Mouse (Mus musculus) lung, adult 10 weeks (tissue): ENCODE measurements around the gene Olfr773. TPM values are rescaled to one million over a fixed set of nuclear protein-coding genes. Genes with fewer than 3 reads are reported as not detected.

Source experiments
- polyA plus RNA-seq: library from polyadenylated mRNA; stranded (reverse); fragments of 350-450 nt; fragmentation: Illumina TruSeq; extraction: RNeasy Lipid Tissue Mini Kit (QIAGEN cat#74804); gene quantifications from one replicate; pipeline ENCODE4 v1.2.3, GENCODE M21; 2014; ENCODE audit warnings: low read depth, low replicate concordance; ENCODE audit not compliant: insufficient read depth

Olfr773 gene
- polyA plus RNA-seq = not detected

DNA sequence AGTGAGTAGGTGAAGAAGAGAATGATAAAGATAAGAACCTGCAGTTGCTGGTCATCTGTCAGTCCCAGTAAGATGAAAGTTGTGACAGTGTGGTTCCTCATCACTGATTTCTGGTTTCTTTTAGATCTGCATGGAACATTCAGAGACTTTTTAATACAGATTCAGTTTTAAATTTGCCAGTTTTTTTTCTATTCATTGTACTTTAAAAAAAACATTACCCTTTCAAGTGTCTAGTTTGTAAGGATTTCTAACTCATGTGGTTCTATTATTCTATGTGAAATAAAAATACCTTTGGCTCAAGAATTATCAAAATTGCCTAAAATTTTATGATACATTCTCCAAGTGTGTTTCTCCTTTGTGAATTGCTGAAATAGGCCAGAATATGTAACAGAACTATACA lies at the start of gene Olfr773:
Gene Olfr773, minus strand, starts transcription at position 101 of the 400 bp plus-strand sequence.

GRCm38 (mm10) chr10:129235904-129236303 lies 48.7 kb upstream of the Olfr773 start, which contains the start of gene Olfr774:
TSS of gene Olfr774 (plus strand) at chr10:129236204.

DNA sequence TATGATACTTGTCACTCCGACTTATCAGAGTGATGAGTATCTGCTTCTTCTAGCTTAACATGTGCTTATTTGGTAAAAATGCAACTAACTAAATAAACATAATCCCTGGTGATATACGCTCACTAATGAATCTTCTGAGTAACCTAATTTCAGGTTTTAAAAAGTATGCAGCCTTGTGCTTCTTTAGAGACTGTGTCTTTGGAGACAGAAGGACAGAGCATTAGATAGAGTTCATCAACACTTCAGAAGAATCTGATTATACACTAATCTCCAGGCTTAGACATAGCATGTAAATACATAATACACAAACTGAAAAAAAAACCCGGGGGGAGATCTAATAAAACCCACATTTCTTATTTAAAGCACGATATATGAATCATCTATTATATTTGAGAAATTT lies 9.4 kb downstream of the Olfr773 start, which contains the start of gene Olfr772:
Gene Olfr772, minus strand, starts transcription at position 101 of the 400 bp plus-strand sequence.

DNA sequence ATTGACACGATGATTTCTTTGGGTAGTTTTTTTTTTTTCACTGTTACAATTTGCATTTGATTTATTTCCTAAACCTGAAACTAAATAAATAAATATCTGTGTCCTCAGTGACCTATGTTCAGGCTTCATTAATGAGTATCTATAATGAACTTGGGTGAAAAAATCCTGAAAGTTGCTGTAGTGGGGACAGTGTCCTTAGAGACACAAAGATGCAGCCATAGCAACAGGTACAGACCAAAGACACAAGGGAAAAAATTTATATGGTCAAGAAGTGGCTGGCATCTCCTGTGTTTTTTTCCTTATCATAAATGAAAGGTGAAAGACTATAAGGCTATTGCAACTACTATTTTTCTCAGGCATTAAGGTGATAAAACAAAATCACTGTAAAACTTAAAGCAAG lies 22.6 kb downstream of the Olfr773 start, which contains the start of gene Olfr771:
Gene Olfr771, minus strand, starts transcription at position 101 of the 400 bp plus-strand sequence.

DNA sequence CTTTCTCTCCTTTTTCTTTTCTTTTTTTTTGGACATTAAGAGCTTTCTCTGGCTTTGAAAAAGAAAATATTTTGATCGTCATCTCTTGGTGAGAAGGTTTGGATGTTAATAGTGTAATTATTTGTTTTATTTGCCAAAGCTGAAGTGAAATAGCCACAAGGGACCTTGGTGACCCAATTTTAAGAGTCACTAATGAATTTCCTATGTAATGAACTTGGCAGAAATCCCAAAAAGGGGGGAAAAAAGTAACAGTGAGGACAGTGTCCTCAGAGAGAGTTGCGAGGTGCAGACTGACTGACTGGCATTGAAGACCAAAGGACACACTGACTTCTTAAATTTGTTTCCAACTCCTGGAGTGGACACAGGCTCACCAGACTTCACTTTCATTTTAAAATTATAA lies 48.3 kb downstream of the Olfr773 start, which contains the start of gene Olfr770:
Gene Olfr770, minus strand, starts transcription at position 101 of the 400 bp plus-strand sequence.

Other genes starting within 250 kb of the Olfr773 start
- gene Mettl7b, start 226.4 kb downstream of the Olfr773 start, polyA plus RNA-seq = not detected
- gene Olfr9, start 198.0 kb downstream of the Olfr773 start, polyA plus RNA-seq = not detected
- gene Olfr763, start 176.6 kb downstream of the Olfr773 start, polyA plus RNA-seq = not detected
- gene Olfr764-ps1, start 147.5 kb downstream of the Olfr773 start, polyA plus RNA-seq = not detected
- gene Olfr765, start 137.4 kb downstream of the Olfr773 start, polyA plus RNA-seq = not detected
- gene Olfr766-ps1, start 118.4 kb downstream of the Olfr773 start, polyA plus RNA-seq = not detected
- gene Olfr767, start 104.5 kb downstream of the Olfr773 start, polyA plus RNA-seq = not detected
- not detected for gene Olfr768, start 88.0 kb downstream of the Olfr773 start, polyA plus RNA-seq
- gene Olfr769, start 69.6 kb downstream of the Olfr773 start, polyA plus RNA-seq = not detected
- gene Olfr770, start 48.4 kb downstream of the Olfr773 start, polyA plus RNA-seq = not detected
- not detected for gene Olfr771, start 22.7 kb downstream of the Olfr773 start, polyA plus RNA-seq
- gene Olfr772, start 9.5 kb downstream of the Olfr773 start, polyA plus RNA-seq = not detected
- not detected for gene Olfr774, start 48.8 kb upstream of the Olfr773 start, polyA plus RNA-seq
- gene Olfr775, start 61.0 kb upstream of the Olfr773 start, polyA plus RNA-seq = not detected
- not detected for gene Olfr776, start 71.7 kb upstream of the Olfr773 start, polyA plus RNA-seq
- gene Olfr777, start 84.1 kb upstream of the Olfr773 start, polyA plus RNA-seq = not detected
- not detected for gene Olfr780, start 130.7 kb upstream of the Olfr773 start, polyA plus RNA-seq
- gene Olfr781, start 141.4 kb upstream of the Olfr773 start, polyA plus RNA-seq = not detected
- gene Olfr782, start 161.4 kb upstream of the Olfr773 start, polyA plus RNA-seq = not detected
- not detected for gene Olfr784, start 196.7 kb upstream of the Olfr773 start, polyA plus RNA-seq
- not detected for gene Olfr785, start 218.0 kb upstream of the Olfr773 start, polyA plus RNA-seq
- gene Olfr786, start 239.9 kb upstream of the Olfr773 start, polyA plus RNA-seq = not detected